Mouse (Mus musculus): Measurements from ENCODE around the gene Agbl4.

Gene Agbl4

GRCm38 (mm10) chr4:111256931-111257330, 859.5 kb downstream of the Agbl4 start:
- in situ Hi-C loops (cut with MseI, MboI): no loop called here

GRCm38 (mm10) chr4:111280936-111281335, 883.5 kb downstream of the Agbl4 start:
- in situ Hi-C loops (cut with MseI, MboI): no loop called here

- in situ Hi-C loops (cut with MseI, MboI): no loop called here
These were observed 884.4 kb downstream of the Agbl4 start for GRCm38 (mm10) chr4:111281836-111282235.

- in situ Hi-C loops (cut with MseI, MboI): no loop called here
These were observed 887.2 kb downstream of the Agbl4 start for GRCm38 (mm10) chr4:111284625-111285024.

GRCm38 (mm10) chr4:111294528-111295241, 897.2 kb downstream of the Agbl4 start:
- in situ Hi-C loops (cut with MseI, MboI): no loop called here

GRCm38 (mm10) chr4:111306518-111306917, 909.1 kb downstream of the Agbl4 start:
- in situ Hi-C loops (cut with MseI, MboI): no loop called here

- in situ Hi-C loops (cut with MseI, MboI): no loop called here
These were observed 909.7 kb downstream of the Agbl4 start for GRCm38 (mm10) chr4:111307166-111307565.

- in situ Hi-C loops (cut with MseI, MboI): no loop called here
These were observed 910.2 kb downstream of the Agbl4 start for GRCm38 (mm10) chr4:111307633-111308032.

GRCm38 (mm10) chr4:111308572-111309288, 911.3 kb downstream of the Agbl4 start:
- in situ Hi-C loops (cut with MseI, MboI): no loop called here

GRCm38 (mm10) chr4:111327094-111327493, 929.6 kb downstream of the Agbl4 start:
- in situ Hi-C loops (cut with MseI, MboI): loop anchor here (10.0 kb wide), 2 partner anchors 168 to 298 kb away; no protein-coding TSS in a partner anchor

- in situ Hi-C loops (cut with MseI, MboI): loop anchor here (10.0 kb wide), 2 partner anchors 167 to 297 kb away; no protein-coding TSS in a partner anchor
These were observed 930.4 kb downstream of the Agbl4 start for GRCm38 (mm10) chr4:111327760-111328373.

- in situ Hi-C loops (cut with MseI, MboI): loop anchor here (10.0 kb wide), 2 partner anchors 165 to 295 kb away; no protein-coding TSS in a partner anchor
These were observed 932.0 kb downstream of the Agbl4 start for GRCm38 (mm10) chr4:111329501-111329900.

- in situ Hi-C loops (cut with MseI, MboI): no loop called here
These were observed 935.4 kb downstream of the Agbl4 start for GRCm38 (mm10) chr4:111332864-111333263.

- in situ Hi-C loops (cut with MseI, MboI): no loop called here
These were observed 952.5 kb downstream of the Agbl4 start for GRCm38 (mm10) chr4:111349965-111350364.

GRCm38 (mm10) chr4:111350615-111351525, 953.4 kb downstream of the Agbl4 start:
- in situ Hi-C loops (cut with MseI, MboI): no loop called here

GRCm38 (mm10) chr4:111356584-111357115, 959.2 kb downstream of the Agbl4 start:
- in situ Hi-C loops (cut with MseI, MboI): no loop called here

- in situ Hi-C loops (cut with MseI, MboI): no loop called here
These were observed 959.7 kb downstream of the Agbl4 start for GRCm38 (mm10) chr4:111357176-111357575.

- in situ Hi-C loops (cut with MseI, MboI): no loop called here
These were observed 966.7 kb downstream of the Agbl4 start for GRCm38 (mm10) chr4:111364199-111364598.

- in situ Hi-C loops (cut with MseI, MboI): no loop called here
These were observed 970.3 kb downstream of the Agbl4 start for GRCm38 (mm10) chr4:111367771-111368170.

- in situ Hi-C loops (cut with MseI, MboI): no loop called here
These were observed 979.7 kb downstream of the Agbl4 start for GRCm38 (mm10) chr4:111377159-111377558.

GRCm38 (mm10) chr4:111378071-111378470, 980.6 kb downstream of the Agbl4 start:
- in situ Hi-C loops (cut with MseI, MboI): no loop called here

Data from mouse trophoblast stem cell (cell line).